Mouse (Mus musculus) embryonic facial prominence, embryonic 15.5 days (tissue): ENCODE data around the gene Mettl22. TPM values are rescaled to one million over a fixed set of nuclear protein-coding genes. Genes with fewer than 3 reads are reported as not detected.

Experiments
- ATAC-seq: fragments of 200-750 bp; cut with Nextera tagmentation; 2 replicates; pipeline ENCODE4 v1.8.0; 2017; ENCODE audit warnings: low read depth, moderate TSS enrichment; ENCODE audit not compliant: insufficient number of reproducible peaks, low FRiP score, low TSS enrichment
- H3K27ac ChIP-seq: fragments of 300-500 bp; sonication (generic); replicated peaks from 2 replicates; pipeline ENCODE4 v1.5.1; 2015; ENCODE audit warnings: mild to moderate bottlenecking, inconsistent platforms
- H3K27me3 ChIP-seq: fragments of 300-500 bp; sonication (generic); 2 replicates; pipeline ENCODE4 v1.6.1; 2015; ENCODE audit warnings: inconsistent platforms
- H3K36me3 ChIP-seq: fragments of 300-500 bp; sonication (generic); 2 replicates; pipeline ENCODE4 v1.6.1; 2015; ENCODE audit warnings: mild to moderate bottlenecking, inconsistent platforms
- H3K4me1 ChIP-seq: fragments of 300-500 bp; sonication (generic); 2 replicates; pipeline ENCODE4 v1.6.1; 2015; ENCODE audit warnings: inconsistent platforms
- H3K4me2 ChIP-seq: fragments of 300-500 bp; sonication (generic); replicated peaks from 2 replicates; pipeline ENCODE4 v1.6.1; 2015; ENCODE audit warnings: mild to moderate bottlenecking, inconsistent platforms
- H3K4me3 ChIP-seq: fragments of 300-500 bp; sonication (generic); replicated peaks from 2 replicates; pipeline ENCODE4 v1.5.1; 2015; ENCODE audit warnings: mild to moderate bottlenecking, inconsistent platforms
- H3K9ac ChIP-seq: fragments of 300-500 bp; sonication (generic); 2 replicates; pipeline ENCODE4 v1.6.1; 2015; ENCODE audit warnings: inconsistent platforms
- H3K9me3 ChIP-seq: fragments of 300-500 bp; sonication (generic); replicated peaks from 2 replicates; pipeline ENCODE4 v1.6.1; 2016; ENCODE audit warnings: inconsistent platforms
- WGBS: fragments of 180-500 bp; shearing (Covaris S2); methylation state at CpG from one replicate; pipeline ENCODE4 v1.1.7; 2015; 5-methylcytosine and 5-hydroxymethylcytosine counted together
- polyA plus RNA-seq: library from polyadenylated mRNA; unstranded; fragments of >200 nt; fragmentation: Nextera tagmentation; extraction: Ambion mirVana; gene quantifications from 2 replicates; pipeline ENCODE4 v1.2.1, GENCODE M21; 2015

Gene Mettl22
- polyA plus RNA-seq, 1 experiment from 2014 or later, result 20.1 TPM

- H3K4me1 ChIP-seq, result no peaks in the 10 kb centered on the region
- no peaks in the 10 kb centered on the region for H3K36me3 ChIP-seq
- no peak overlapping the region for H3K4me2 ChIP-seq
- H3K9me3 ChIP-seq, result no peaks in the 10 kb centered on the region
- no peak overlapping the region for H3K27ac ChIP-seq
- ATAC-seq, result no peak
- WGBS, result 52% methylated on average over 2 of the region's 2 CpGs
- no peak overlapping the region for H3K9ac ChIP-seq
- H3K27me3 ChIP-seq, result no peaks in the 10 kb centered on the region
- no peak overlapping the region for H3K4me3 ChIP-seq
Observed at GRCm38 (mm10) chr16:8455221-8455620, 15.4 kb upstream of the Mettl22 start.

- Histone ChIP-seq H3K4me1 (no peaks in the 10 kb centered on the region), H3K9ac (no peak overlapping the region), H3K27ac (no peak overlapping the region), H3K27me3 (no peaks in the 10 kb centered on the region), H3K4me2 (no peak overlapping the region), H3K4me3 (no peak overlapping the region), H3K9me3 (no peaks in the 10 kb centered on the region), H3K36me3 (no peaks in the 10 kb centered on the region)
- WGBS, result 89% methylated on average over 4 of the region's 4 CpGs
- ATAC-seq, result no peak
Observed at GRCm38 (mm10) chr16:8458391-8458790, 12.2 kb upstream of the Mettl22 start.

DNA sequence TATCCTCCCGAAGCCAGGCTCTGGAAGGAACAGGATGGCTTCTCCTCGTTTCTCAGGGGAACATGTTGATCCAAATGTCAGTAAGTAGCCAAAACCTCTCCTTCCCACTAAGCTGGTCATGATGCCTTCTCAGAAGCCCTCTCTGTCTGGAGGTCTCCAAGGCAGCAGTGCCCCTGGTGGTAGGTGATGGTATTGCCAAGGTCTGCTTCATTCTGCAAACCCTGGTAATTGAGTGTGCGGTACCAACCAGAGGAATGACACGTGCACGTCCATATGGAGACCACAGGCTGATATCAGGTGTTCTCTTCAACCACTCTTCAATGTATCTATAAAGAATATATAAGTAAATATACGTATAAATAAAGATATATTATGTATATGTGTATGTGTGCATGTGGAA, 11.5 kb upstream of the Mettl22 start:
- H3K4me3 ChIP-seq, result no peak overlapping the region
- H3K9ac ChIP-seq, result no peak overlapping the region
- no peaks in the 10 kb centered on the region for H3K9me3 ChIP-seq
- no peaks in the 10 kb centered on the region for H3K27me3 ChIP-seq
- ATAC-seq, result no peak
- no peak overlapping the region for H3K27ac ChIP-seq
- WGBS, result 29% methylated on average over 6 of the region's 6 CpGs
- no peaks in the 10 kb centered on the region for H3K4me1 ChIP-seq
- no peaks in the 10 kb centered on the region for H3K36me3 ChIP-seq
- no peak overlapping the region for H3K4me2 ChIP-seq

DNA sequence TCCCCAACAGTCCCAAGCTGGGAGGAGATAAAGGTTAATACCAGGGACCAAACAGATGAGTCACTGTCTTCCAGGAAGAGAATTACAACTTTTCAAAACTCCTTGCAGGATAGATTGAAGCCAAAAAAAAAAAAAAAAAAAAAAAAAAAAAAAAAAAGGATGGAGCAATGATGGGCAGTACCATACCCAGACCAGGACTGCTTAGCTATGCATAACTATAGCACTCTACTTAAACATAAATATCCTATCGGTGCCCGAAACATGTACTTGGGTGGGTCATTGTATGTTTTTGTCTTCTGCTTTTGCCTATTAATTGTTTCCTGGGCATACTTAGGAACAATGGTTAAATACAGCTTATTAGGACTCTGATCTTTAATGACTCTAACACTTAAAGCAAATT, 456 bp upstream of the Mettl22 start:
- Histone ChIP-seq H3K4me2 (peak overlapping the region; percentile 66), H3K9me3 (no peaks in the 10 kb centered on the region), H3K36me3 (no peaks in the 10 kb centered on the region), H3K9ac (no peak overlapping the region), H3K4me1 (peaks cover 12% of the 10 kb centered on the region), H3K27ac (no peak overlapping the region), H3K27me3 (peaks cover 4% of the 10 kb centered on the region), H3K4me3 (peak overlapping the region; percentile 77)
- 72% methylated on average over 2 of the region's 2 CpGs for whole genome bisulfite sequencing
- ATAC-seq, result no peak

GRCm38 (mm10) chr16:8487396-8488005, 16.9 kb downstream of the Mettl22 start:
- H3K27ac ChIP-seq, result no peak overlapping the region
- no peaks in the 10 kb centered on the region for H3K9me3 ChIP-seq
- no peak overlapping the region for H3K4me3 ChIP-seq
- ATAC-seq, result no peak
- H3K4me1 ChIP-seq, result no peaks in the 10 kb centered on the region
- no peaks in the 10 kb centered on the region for H3K27me3 ChIP-seq
- no peak overlapping the region for H3K9ac ChIP-seq
- WGBS, result 91% methylated on average over 9 of the region's 9 CpGs
- H3K4me2 ChIP-seq, result no peak overlapping the region
- H3K36me3 ChIP-seq, result peaks cover 55% of the 10 kb centered on the region

DNA sequence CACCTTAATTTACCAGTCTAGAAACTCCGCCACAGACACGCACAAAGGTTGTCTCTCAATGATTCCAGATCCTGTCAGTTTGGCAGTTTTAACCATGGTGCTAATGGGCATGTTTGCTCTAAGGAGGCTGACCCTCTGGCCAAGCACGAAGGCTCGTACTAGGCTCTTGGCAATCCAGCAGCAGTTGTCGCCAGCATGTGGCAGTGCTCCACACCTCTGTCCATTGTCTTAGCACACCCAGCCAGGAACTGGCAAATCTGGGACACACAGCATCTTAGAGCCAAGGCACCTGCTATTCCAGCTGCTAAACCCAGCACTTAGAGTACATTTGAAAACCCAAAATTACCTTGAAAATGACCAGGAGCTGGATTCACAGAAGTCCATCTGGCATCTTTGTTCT, 18.8 kb downstream of the Mettl22 start:
- no peak overlapping the region for H3K9ac ChIP-seq
- H3K27me3 ChIP-seq, result no peaks in the 10 kb centered on the region
- no peak overlapping the region for H3K4me3 ChIP-seq
- H3K4me2 ChIP-seq, result no peak overlapping the region
- ATAC-seq, result no peak
- no peak overlapping the region for H3K27ac ChIP-seq
- 86% methylated on average over 5 of the region's 5 CpGs for WGBS
- H3K36me3 ChIP-seq, result peaks cover 43% of the 10 kb centered on the region
- no peaks in the 10 kb centered on the region for H3K9me3 ChIP-seq
- no peaks in the 10 kb centered on the region for H3K4me1 ChIP-seq

GRCm38 (mm10) chr16:8491743-8492490, 21.3 kb downstream of the Mettl22 start:
- Histone ChIP-seq H3K27me3 (no peaks in the 10 kb centered on the region), H3K27ac (no peak overlapping the region), H3K4me1 (no peaks in the 10 kb centered on the region), H3K9ac (no peak overlapping the region), H3K4me3 (no peak overlapping the region), H3K9me3 (no peaks in the 10 kb centered on the region), H3K36me3 (peaks cover 19% of the 10 kb centered on the region), H3K4me2 (no peak overlapping the region)
- 39% methylated on average over 13 of the region's 13 CpGs for WGBS
- no peak for ATAC-seq

DNA sequence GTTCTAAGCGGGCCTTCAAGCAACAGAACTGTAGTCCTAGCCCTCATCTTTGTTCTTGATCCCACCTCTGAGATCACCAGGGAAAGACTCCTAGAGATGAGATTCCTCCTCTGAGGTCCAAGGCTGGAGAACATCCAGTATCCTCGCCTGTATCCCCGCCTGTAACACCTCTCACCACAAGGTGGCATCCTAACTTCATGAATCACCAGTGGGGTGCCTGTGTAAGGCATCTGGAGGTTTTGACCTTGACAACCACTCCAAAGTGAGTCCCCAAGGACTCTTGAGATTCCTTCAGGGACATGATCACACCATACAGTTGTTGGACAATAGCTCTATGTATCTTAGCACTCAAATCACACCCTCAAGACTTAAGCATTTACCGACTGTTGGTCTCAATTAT, 23.7 kb downstream of the Mettl22 start:
- WGBS, result 21% methylated on average over 4 of the region's 4 CpGs
- no peak for ATAC-seq
- H3K9me3 ChIP-seq, result no peaks in the 10 kb centered on the region
- peaks cover 6% of the 10 kb centered on the region; the same call in 1 of the 2 replicates for H3K36me3 ChIP-seq
- H3K4me2 ChIP-seq, result no peak overlapping the region
- H3K27ac ChIP-seq, result no peak overlapping the region
- H3K4me1 ChIP-seq, result no peaks in the 10 kb centered on the region
- no peaks in the 10 kb centered on the region for H3K27me3 ChIP-seq
- H3K9ac ChIP-seq, result no peak overlapping the region
- no peak overlapping the region for H3K4me3 ChIP-seq

DNA sequence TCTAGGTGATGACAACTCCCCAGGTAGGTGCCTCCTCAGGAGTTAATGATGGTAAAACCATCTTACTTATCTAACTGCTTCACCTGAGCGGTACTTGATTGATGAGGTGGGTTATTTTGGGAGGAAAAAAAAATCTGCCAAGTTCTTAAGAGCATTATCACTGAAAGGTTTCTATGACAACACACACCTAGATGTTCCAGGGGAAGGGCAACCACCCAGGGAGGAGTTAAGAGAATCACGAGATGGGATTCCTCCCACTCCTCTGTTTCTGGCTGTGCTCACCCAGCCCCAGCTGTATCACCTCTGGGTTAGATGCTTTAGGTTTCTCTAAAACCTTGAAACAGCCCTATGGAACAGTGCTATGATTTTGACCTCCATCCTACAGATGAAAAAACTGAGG, 26.4 kb downstream of the Mettl22 start:
- H3K4me2 ChIP-seq, result no peak overlapping the region
- H3K4me1 ChIP-seq, result no peaks in the 10 kb centered on the region
- no peaks in the 10 kb centered on the region for H3K9me3 ChIP-seq
- H3K27ac ChIP-seq, result no peak overlapping the region
- no peak for ATAC-seq
- no peak overlapping the region for H3K9ac ChIP-seq
- 59% methylated on average over 2 of the region's 2 CpGs for WGBS
- no peaks in the 10 kb centered on the region for H3K36me3 ChIP-seq
- no peak overlapping the region for H3K4me3 ChIP-seq
- H3K27me3 ChIP-seq, result no peaks in the 10 kb centered on the region

DNA sequence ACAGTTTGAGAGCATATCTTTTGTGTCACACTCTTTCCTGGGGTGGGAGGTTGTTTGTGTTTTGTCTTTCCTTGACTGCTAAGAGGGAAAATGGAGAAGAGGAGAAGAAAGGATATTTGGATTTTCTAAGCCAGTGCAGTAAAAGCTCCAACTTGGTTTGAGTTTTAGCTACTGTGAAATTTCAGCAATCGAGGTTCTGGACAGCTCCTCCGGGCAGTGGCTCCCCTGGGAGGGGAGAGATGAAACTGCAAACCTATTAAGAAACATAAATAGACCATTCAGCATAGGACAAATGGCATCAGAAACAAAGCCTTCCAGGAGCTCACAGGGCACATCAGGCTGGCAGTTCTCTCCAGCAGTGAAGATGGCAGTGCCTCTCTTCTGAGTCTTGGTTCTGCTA, 33.7 kb downstream of the Mettl22 start:
- Histone ChIP-seq H3K27me3 (no peaks in the 10 kb centered on the region), H3K4me2 (no peak overlapping the region), H3K36me3 (no peaks in the 10 kb centered on the region), H3K27ac (no peak overlapping the region), H3K9me3 (no peaks in the 10 kb centered on the region), H3K9ac (no peak overlapping the region), H3K4me1 (no peaks in the 10 kb centered on the region), H3K4me3 (no peak overlapping the region)
- 43% methylated on average over 2 of the region's 2 CpGs for WGBS
- ATAC-seq, result no peak

GRCm38 (mm10) chr16:8509894-8510293, 39.3 kb downstream of the Mettl22 start:
- H3K4me2 ChIP-seq, result no peak overlapping the region
- no peak overlapping the region for H3K27ac ChIP-seq
- no peak for ATAC-seq
- no peaks in the 10 kb centered on the region for H3K36me3 ChIP-seq
- WGBS, result 63% methylated on average over 5 of the region's 5 CpGs
- H3K27me3 ChIP-seq, result no peaks in the 10 kb centered on the region
- no peak overlapping the region for H3K4me3 ChIP-seq
- no peak overlapping the region for H3K9ac ChIP-seq
- peaks cover 14% of the 10 kb centered on the region for H3K4me1 ChIP-seq
- no peaks in the 10 kb centered on the region for H3K9me3 ChIP-seq

GRCm38 (mm10) chr16:8512830-8513229, 42.2 kb downstream of the Mettl22 start:
- H3K9me3 ChIP-seq, result no peaks in the 10 kb centered on the region
- H3K27ac ChIP-seq, result no peak overlapping the region
- no peaks in the 10 kb centered on the region for H3K27me3 ChIP-seq
- peaks cover 15% of the 10 kb centered on the region for H3K4me1 ChIP-seq
- no peak for ATAC-seq
- no peaks in the 10 kb centered on the region for H3K36me3 ChIP-seq
- H3K4me3 ChIP-seq, result peak overlapping the region; percentile 64
- WGBS, result 2% methylated on average over 5 of the region's 5 CpGs
- no peak overlapping the region for H3K9ac ChIP-seq
- H3K4me2 ChIP-seq, result peak overlapping the region; percentile 76
